Mouse (Mus musculus): ENCODE measurements around the gene Lipi.

- TF ChIP-seq CTCF (IDR thresholded peaks at IDR 0.05; ENCODE audit: low read depth) (no peak), EP300 (IDR thresholded peaks at IDR 0.05; ENCODE audit: low read depth) (no peak)
Observed at GRCm38 (mm10) chr16:75606415-75606814, 20.6 kb upstream of the Lipi start.

Measured in liver, embryonic 14.5 days (tissue).